Mouse (Mus musculus) gastrocnemius, postnatal 4 days (tissue): ENCODE results near the gene Setx. TPM values are rescaled to one million over a fixed set of nuclear protein-coding genes. Genes with fewer than 3 reads are reported as not detected.

Source experiments
- DNase-seq, 2 experiments: peaks; one replicate each; pipeline ENCODE4 v3.0.0; 2021 to 2022; ENCODE audit warnings: low spot score in 2 of 2, mixed read lengths in 2 of 2
- total RNA-seq, 2 experiments: library from RNA; stranded (reverse); gene quantifications; 2 replicates each; pipeline ENCODE4 v1.2.3; 2021

The Setx gene
- total RNA-seq, 2 experiments from 2014 or later: 32.7 to 35.2 TPM

- no peak for DNase-seq
These were observed 6.3 kb downstream of the Setx start for GRCm38 (mm10) chr2:29130118-29130899.

- no peak for DNase-seq
These were observed 11.2 kb downstream of the Setx start for GRCm38 (mm10) chr2:29135161-29135560.

GRCm38 (mm10) chr2:29151941-29152340 lies 28.0 kb downstream of the Setx start:
- DNase-seq: no peak

GRCm38 (mm10) chr2:29168067-29168466 lies 44.1 kb downstream of the Setx start:
- no peak for DNase-seq

DNA sequence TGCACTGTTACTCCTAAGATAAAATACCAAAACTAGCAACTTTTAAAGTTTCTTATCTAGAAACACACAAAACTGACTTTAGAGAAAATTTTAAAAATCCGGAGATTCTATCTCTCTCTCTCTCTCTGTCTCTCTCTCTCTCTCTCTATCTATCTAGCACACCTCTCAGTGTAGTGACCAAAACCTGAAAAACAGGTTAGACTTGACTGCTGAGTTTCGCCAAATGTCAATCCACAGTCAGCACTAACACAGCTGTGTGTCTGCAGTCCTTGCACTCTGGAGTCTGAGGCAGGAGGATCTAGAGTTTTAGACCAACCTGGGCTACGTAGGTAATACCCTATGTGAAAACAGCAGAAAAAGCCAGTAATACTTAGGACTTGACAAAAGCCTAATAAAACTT lies 50.9 kb downstream of the Setx start:
- no peak for DNase-seq

- no peak for DNase-seq
These were observed 55.8 kb downstream of the Setx start for GRCm38 (mm10) chr2:29179810-29180209.

DNA sequence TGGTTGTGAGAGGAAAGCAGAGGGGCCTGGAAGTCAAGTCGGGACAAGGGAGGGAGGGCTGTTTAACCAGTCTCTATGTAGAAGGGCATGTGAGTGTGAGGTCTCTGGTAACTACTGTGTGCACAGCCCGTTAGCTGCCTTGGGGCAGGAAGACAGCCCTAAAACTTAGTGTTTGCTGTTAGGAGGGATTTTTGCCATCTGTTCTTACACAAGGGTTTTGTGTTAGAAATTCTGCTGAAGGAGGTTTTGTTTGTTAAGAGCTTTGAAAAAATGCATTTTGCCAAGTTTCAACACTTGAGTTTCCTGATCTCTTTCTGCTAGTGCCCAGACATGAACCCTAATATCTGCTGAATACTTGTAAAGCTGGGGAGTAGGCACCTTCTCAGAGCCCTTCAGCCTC lies 57.1 kb downstream of the Setx start:
- no peak for DNase-seq

DNA sequence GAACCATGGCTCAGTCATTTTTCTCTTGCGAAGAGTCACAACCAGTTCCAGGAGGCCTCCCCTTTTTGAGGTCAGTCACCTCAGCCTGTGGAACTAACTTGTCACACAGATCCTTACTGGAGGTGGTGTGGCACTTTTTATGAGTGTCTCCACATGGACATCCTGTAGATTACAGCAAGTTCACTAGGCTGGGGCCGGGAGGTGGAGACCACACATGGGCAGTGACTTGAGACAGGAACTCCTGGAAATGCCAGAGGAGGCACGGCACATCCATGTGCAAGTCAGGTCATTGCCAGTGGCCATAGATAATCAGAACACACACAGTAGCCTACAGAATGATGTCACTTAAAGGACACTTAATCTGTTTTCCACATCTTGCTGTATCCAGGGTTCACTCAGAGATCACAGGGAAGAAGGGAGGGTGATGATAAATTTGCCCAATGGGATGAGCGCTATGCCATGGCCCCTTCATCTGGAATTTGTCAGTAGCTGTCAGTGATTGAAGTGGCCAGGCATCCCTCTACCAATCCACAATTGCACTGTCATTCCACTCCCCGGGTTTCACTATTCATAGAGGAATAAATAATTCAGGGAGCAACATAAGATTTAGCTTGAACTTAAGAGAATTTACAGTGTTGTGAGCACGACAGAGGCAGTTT lies 59.4 kb downstream of the Setx start:
- no peak for DNase-seq

- no peak for DNase-seq
These were observed 62.2 kb downstream of the Setx start for GRCm38 (mm10) chr2:29186209-29186608.

DNA sequence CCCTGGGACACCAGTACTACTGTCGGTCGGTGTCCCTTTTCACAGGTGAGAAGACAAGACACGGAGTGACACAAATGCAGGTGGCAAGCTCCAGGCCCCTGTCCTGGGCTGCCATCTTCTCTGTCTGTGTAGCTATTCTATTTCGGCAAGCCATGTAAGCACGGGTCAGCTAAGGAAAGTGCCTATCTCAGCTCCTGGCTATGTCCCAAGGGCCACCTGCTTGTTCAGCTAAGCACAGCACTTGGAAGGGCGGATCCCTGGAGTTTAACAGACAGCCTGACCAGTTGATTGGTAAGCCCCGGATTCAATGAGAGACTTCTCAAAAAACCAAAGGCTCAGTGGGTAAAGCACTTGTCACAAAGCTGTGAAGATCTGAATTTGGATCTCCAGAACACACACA lies 66.4 kb downstream of the Setx start:
- DNase-seq: no peak

GRCm38 (mm10) chr2:29191216-29192215 lies 67.5 kb downstream of the Setx start:
- DNase-seq: no peak

DNA sequence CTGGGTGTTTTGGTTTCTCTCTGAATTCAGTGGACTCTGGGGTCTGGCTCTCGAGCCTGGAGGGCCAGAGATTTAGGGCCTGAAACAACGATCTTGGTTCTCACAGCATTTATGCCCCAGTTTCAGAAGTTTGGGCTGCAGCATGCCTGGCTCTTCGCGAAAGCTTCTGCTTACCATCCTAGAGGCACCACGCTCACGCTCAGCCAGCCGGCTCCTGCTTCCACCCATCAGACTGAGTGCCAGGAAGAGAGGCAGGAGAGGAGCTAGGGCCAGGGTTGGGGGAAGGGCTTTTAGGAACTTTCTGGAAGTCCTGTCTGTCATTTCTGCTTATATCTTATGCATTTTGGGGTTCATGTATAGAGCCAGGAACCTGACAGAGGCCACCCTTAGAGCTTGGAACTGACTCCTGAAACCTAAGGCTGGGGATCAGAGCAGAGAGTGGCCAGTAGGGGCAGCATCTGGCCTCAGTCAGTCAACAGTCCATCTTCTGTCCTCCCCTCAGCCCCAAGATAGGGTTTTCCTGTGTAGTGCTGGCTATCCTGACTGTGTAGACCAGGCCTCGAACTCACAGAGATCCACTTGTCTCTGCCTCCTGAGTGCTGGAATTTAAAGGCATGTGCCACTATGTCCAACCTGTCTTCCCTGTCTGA lies 68.8 kb downstream of the Setx start:
- DNase-seq: no peak

GRCm38 (mm10) chr2:29193819-29194546 lies 70.0 kb downstream of the Setx start:
- DNase-seq: no peak

DNA sequence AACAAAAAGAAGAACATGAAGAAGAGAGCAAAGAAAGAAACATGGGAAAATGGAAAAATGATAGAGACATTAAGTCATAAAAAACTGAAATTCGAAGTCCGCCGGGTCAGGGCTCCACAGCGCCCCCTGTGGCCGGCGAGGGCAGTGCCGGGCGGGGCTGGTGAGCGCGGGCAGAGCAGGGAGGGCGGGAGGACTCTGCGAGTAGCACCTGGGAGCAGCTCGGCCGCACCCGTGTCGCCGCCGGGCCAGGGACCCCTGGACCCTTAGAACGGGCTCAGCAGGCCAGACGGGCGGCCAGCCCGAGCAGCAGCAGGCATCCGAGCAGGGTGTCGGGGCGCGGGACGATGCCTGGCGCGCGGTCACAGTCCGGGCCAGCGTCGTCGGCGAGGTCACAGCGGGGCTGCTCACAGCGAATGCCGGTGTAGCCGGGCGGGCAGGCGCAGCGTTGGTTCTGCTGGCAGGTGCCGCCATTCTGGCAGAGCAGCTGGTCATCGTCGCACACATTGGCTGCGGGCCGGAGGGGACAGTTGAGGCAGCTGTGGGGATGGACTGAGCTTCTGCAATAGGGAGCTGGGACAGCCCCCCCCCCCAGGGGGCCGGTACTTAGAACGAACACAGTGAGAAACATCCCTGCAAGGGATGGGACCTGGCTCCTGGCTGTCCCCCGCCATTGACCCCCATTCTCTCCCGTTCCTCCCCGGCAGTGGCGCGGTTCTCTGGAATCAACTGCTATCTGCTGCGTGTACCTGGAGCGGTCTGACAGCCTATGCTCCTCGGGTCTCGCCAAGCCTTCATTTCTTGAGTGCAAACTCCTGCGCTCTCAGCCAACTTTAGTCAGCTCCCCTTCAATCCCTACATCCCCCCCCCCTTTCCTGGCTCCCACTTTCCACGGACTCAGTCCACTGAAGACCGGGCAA lies 70.8 kb downstream of the Setx start:
- DNase-seq: peak; percentile 75 to 83

GRCm38 (mm10) chr2:29196844-29197243 lies 72.9 kb downstream of the Setx start:
- no peak for DNase-seq

DNA sequence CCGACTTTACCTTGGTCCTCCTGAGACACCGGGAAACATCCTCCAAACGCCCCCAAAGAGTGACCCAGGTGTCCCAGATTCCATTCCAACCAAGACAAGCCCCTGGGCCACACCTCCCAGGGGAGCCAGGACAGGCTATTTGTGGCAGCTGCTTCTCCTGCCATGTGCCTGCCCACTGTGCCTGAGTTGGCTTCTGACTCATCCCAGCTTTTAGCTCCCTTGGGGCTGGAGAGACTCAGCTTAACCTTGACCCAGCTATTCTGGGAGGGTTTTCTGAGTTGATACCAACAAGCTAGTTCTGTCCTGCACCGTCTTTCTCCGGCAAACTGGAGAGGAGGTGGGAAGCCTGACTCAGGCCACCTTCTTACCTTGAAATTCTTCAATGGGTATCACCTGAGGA lies 74.5 kb downstream of the Setx start:
- DNase-seq: no peak

DNA sequence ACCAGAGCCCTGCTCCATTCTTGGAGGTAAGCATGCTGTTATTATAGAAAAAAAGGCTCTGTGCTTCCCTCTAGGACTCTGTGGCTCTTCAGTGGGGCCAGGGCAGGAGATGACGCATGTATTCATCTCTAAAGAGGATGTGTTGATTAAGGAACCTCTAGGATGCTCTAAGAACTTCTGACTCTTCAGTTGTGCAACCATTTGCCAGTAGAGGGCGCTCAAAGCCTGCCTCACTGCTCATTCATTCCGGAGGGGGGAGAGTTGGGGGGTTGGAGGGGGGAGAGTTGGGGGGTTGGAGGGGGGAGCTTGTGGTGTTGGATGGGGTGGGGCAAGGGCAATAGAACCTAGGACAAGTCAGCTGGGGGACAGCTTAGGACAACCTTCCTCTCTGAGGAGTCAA lies 75.9 kb downstream of the Setx start:
- DNase-seq: peak in 1 of 2 experiments; percentile 45

GRCm38 (mm10) chr2:29201223-29201955 lies 77.4 kb downstream of the Setx start:
- no peak for DNase-seq

GRCm38 (mm10) chr2:29206156-29206555 lies 82.2 kb downstream of the Setx start:
- DNase-seq: no peak
